Mouse (Mus musculus) embryonic facial prominence, embryonic 15.5 days (tissue): Measurements from ENCODE around the gene Aqp7. TPM values are rescaled to one million over a fixed set of nuclear protein-coding genes. Genes with fewer than 3 reads are reported as not detected.
"Not testable (repeated sequence)": the region's sequence is repeated elsewhere in the genome, so short reads cannot be mapped to it uniquely, and the experiment has no call there.

Experiments used
- ATAC-seq: fragments of 200-750 bp; cut with Nextera tagmentation; 2 replicates; pipeline ENCODE4 v1.8.0; 2017; ENCODE audit warnings: low read depth, moderate TSS enrichment; ENCODE audit not compliant: insufficient number of reproducible peaks, low FRiP score, low TSS enrichment
- H3K27ac ChIP-seq: fragments of 300-500 bp; sonication (generic); replicated peaks from 2 replicates; pipeline ENCODE4 v1.5.1; 2015; ENCODE audit warnings: mild to moderate bottlenecking, inconsistent platforms
- H3K27me3 ChIP-seq: fragments of 300-500 bp; sonication (generic); 2 replicates; pipeline ENCODE4 v1.6.1; 2015; ENCODE audit warnings: inconsistent platforms
- H3K36me3 ChIP-seq: fragments of 300-500 bp; sonication (generic); 2 replicates; pipeline ENCODE4 v1.6.1; 2015; ENCODE audit warnings: mild to moderate bottlenecking, inconsistent platforms
- H3K4me1 ChIP-seq: fragments of 300-500 bp; sonication (generic); 2 replicates; pipeline ENCODE4 v1.6.1; 2015; ENCODE audit warnings: inconsistent platforms
- H3K4me2 ChIP-seq: fragments of 300-500 bp; sonication (generic); replicated peaks from 2 replicates; pipeline ENCODE4 v1.6.1; 2015; ENCODE audit warnings: mild to moderate bottlenecking, inconsistent platforms
- H3K4me3 ChIP-seq: fragments of 300-500 bp; sonication (generic); replicated peaks from 2 replicates; pipeline ENCODE4 v1.5.1; 2015; ENCODE audit warnings: mild to moderate bottlenecking, inconsistent platforms
- H3K9ac ChIP-seq: fragments of 300-500 bp; sonication (generic); 2 replicates; pipeline ENCODE4 v1.6.1; 2015; ENCODE audit warnings: inconsistent platforms
- H3K9me3 ChIP-seq: fragments of 300-500 bp; sonication (generic); replicated peaks from 2 replicates; pipeline ENCODE4 v1.6.1; 2016; ENCODE audit warnings: inconsistent platforms
- WGBS: fragments of 180-500 bp; shearing (Covaris S2); methylation state at CpG from one replicate; pipeline ENCODE4 v1.1.7; 2015; 5-methylcytosine and 5-hydroxymethylcytosine counted together
- polyA plus RNA-seq: library from polyadenylated mRNA; unstranded; fragments of >200 nt; fragmentation: Nextera tagmentation; extraction: Ambion mirVana; gene quantifications from 2 replicates; pipeline ENCODE4 v1.2.1, GENCODE M21; 2015

The Aqp7 gene
- polyA plus RNA-seq, 1 experiment from 2014 or later: 0.27 TPM

- Histone ChIP-seq H3K9ac (no peak overlapping the region), H3K27ac (no peak overlapping the region), H3K9me3 (no peaks in the 10 kb centered on the region), H3K4me3 (no peak overlapping the region), H3K4me2 (no peak overlapping the region), H3K27me3 (no peaks in the 10 kb centered on the region), H3K36me3 (no peaks in the 10 kb centered on the region), H3K4me1 (peaks cover under 1% of the 10 kb centered on the region; the same call in 1 of the 2 replicates)
- WGBS: 59% methylated on average over 4 of the region's 4 CpGs
- no peak for ATAC-seq
These were observed 36.9 kb upstream of the Aqp7 start for GRCm38 (mm10) chr4:41084819-41085218.

GRCm38 (mm10) chr4:41082803-41083202 is 34.9 kb upstream of the Aqp7 start:
- not testable (repeated sequence) for H3K4me1 ChIP-seq, H3K27me3 ChIP-seq, H3K27ac ChIP-seq, H3K4me3 ChIP-seq, H3K9ac ChIP-seq, H3K4me2 ChIP-seq, H3K36me3 ChIP-seq, H3K9me3 ChIP-seq, ATAC-seq
- WGBS: 58% methylated on average over 4 of the region's 4 CpGs

GRCm38 (mm10) chr4:41081733-41082132 is 33.8 kb upstream of the Aqp7 start:
- Histone ChIP-seq H3K36me3 (no peaks in the 10 kb centered on the region), H3K27ac (no peak overlapping the region), H3K27me3 (no peaks in the 10 kb centered on the region), H3K4me1 (no peaks in the 10 kb centered on the region), H3K4me3 (no peak overlapping the region), H3K9ac (no peak overlapping the region), H3K9me3 (no peaks in the 10 kb centered on the region), H3K4me2 (no peak overlapping the region)
- no peak for ATAC-seq
- 70% methylated on average over 5 of the region's 5 CpGs for WGBS

GRCm38 (mm10) chr4:41078726-41079125 is 30.8 kb upstream of the Aqp7 start:
- 63% methylated on average over 6 of the region's 6 CpGs for WGBS
- ATAC-seq: no peak
- H3K27me3 ChIP-seq: no peaks in the 10 kb centered on the region
- no peak overlapping the region for H3K27ac ChIP-seq
- H3K4me1 ChIP-seq: no peaks in the 10 kb centered on the region
- no peak overlapping the region for H3K4me3 ChIP-seq
- no peak overlapping the region for H3K9ac ChIP-seq
- H3K9me3 ChIP-seq: no peaks in the 10 kb centered on the region
- no peak overlapping the region for H3K4me2 ChIP-seq
- H3K36me3 ChIP-seq: no peaks in the 10 kb centered on the region

- Histone ChIP-seq H3K9ac (no peak overlapping the region), H3K27me3 (no peaks in the 10 kb centered on the region), H3K9me3 (no peaks in the 10 kb centered on the region), H3K4me2 (no peak overlapping the region), H3K4me3 (no peak overlapping the region), H3K36me3 (no peaks in the 10 kb centered on the region), H3K4me1 (no peaks in the 10 kb centered on the region), H3K27ac (no peak overlapping the region)
- WGBS: 63% methylated on average over 6 of the region's 6 CpGs
- ATAC-seq: no peak
These were observed 26.5 kb upstream of the Aqp7 start for GRCm38 (mm10) chr4:41074461-41074860.

GRCm38 (mm10) chr4:41073008-41073817 is 25.3 kb upstream of the Aqp7 start:
- no peaks in the 10 kb centered on the region for H3K36me3 ChIP-seq
- 71% methylated on average over 12 of the region's 12 CpGs for WGBS
- H3K9me3 ChIP-seq: no peaks in the 10 kb centered on the region
- ATAC-seq: no peak
- no peak overlapping the region for H3K4me3 ChIP-seq
- no peak overlapping the region for H3K27ac ChIP-seq
- H3K4me2 ChIP-seq: no peak overlapping the region
- H3K27me3 ChIP-seq: no peaks in the 10 kb centered on the region
- H3K4me1 ChIP-seq: no peaks in the 10 kb centered on the region
- H3K9ac ChIP-seq: no peak overlapping the region

- Histone ChIP-seq H3K9me3 (no peaks in the 10 kb centered on the region), H3K4me1 (no peaks in the 10 kb centered on the region), H3K4me3 (no peak overlapping the region), H3K4me2 (no peak overlapping the region), H3K27ac (no peak overlapping the region), H3K9ac (no peak overlapping the region), H3K27me3 (no peaks in the 10 kb centered on the region), H3K36me3 (no peaks in the 10 kb centered on the region)
- 55% methylated on average over 14 of the region's 14 CpGs for WGBS
- no peak for ATAC-seq
These were observed 23.8 kb upstream of the Aqp7 start for GRCm38 (mm10) chr4:41071500-41072429.

- no peak overlapping the region for H3K9ac ChIP-seq
- ATAC-seq: no peak
- no peak overlapping the region for H3K4me3 ChIP-seq
- H3K27me3 ChIP-seq: no peaks in the 10 kb centered on the region
- peak overlapping the region; percentile 60; the same call in 1 of the 2 replicates for H3K27ac ChIP-seq
- H3K9me3 ChIP-seq: no peaks in the 10 kb centered on the region
- H3K36me3 ChIP-seq: no peaks in the 10 kb centered on the region
- H3K4me1 ChIP-seq: peaks cover 9% of the 10 kb centered on the region; the same call in 1 of the 2 replicates
- 77% methylated on average over 4 of the region's 4 CpGs for WGBS
- no peak overlapping the region for H3K4me2 ChIP-seq
These were observed 17.3 kb upstream of the Aqp7 start for GRCm38 (mm10) chr4:41065196-41065595.

GRCm38 (mm10) chr4:41063894-41064673 is 16.1 kb upstream of the Aqp7 start:
- peak; percentile 80 for ATAC-seq
- Histone ChIP-seq H3K27me3 (no peaks in the 10 kb centered on the region), H3K4me3 (peak overlapping the region; percentile 11; the same call in 1 of the 2 replicates), H3K9me3 (no peaks in the 10 kb centered on the region), H3K36me3 (no peaks in the 10 kb centered on the region), H3K27ac (peak overlapping the region; percentile 80), H3K4me1 (peaks cover 9% of the 10 kb centered on the region; the same call in 1 of the 2 replicates), H3K9ac (no peak overlapping the region), H3K4me2 (peak overlapping the region; percentile 40)
- 14% methylated on average over 16 of the region's 16 CpGs for WGBS

GRCm38 (mm10) chr4:41063351-41063750 is 15.4 kb upstream of the Aqp7 start:
- no peaks in the 10 kb centered on the region for H3K9me3 ChIP-seq
- no peak for ATAC-seq
- H3K4me3 ChIP-seq: no peak overlapping the region
- H3K4me2 ChIP-seq: no peak overlapping the region
- H3K4me1 ChIP-seq: peaks cover 9% of the 10 kb centered on the region; the same call in 1 of the 2 replicates
- H3K36me3 ChIP-seq: no peaks in the 10 kb centered on the region
- no peaks in the 10 kb centered on the region for H3K27me3 ChIP-seq
- WGBS: 38% methylated on average over 3 of the region's 3 CpGs
- H3K9ac ChIP-seq: no peak overlapping the region
- H3K27ac ChIP-seq: peak overlapping the region; percentile 80

GRCm38 (mm10) chr4:41057361-41057760 is 9.4 kb upstream of the Aqp7 start:
- no peaks in the 10 kb centered on the region for H3K9me3 ChIP-seq
- H3K4me2 ChIP-seq: no peak overlapping the region
- H3K36me3 ChIP-seq: no peaks in the 10 kb centered on the region
- no peak overlapping the region for H3K9ac ChIP-seq
- peaks cover 13% of the 10 kb centered on the region for H3K4me1 ChIP-seq
- H3K27me3 ChIP-seq: no peaks in the 10 kb centered on the region
- WGBS: 53% methylated on average over 6 of the region's 9 CpGs
- ATAC-seq: peak; percentile 53; the same call in 1 of the 2 replicates
- H3K4me3 ChIP-seq: no peak overlapping the region
- H3K27ac ChIP-seq: no peak overlapping the region
